Mouse (Mus musculus) liver, postnatal 0 days (tissue): ENCODE measurements around the gene Miox.

Experiments
- CTCF ChIP-seq: sonication (generic); IDR thresholded peaks from 2 replicates; pipeline ENCODE4 v1.5.1; 2016; ENCODE audit warnings: antibody characterized with exemption, low read depth
- EP300 ChIP-seq: IDR thresholded peaks from 2 replicates; pipeline ENCODE4 v1.6.1; 2016; ENCODE audit warnings: antibody characterized with exemption, low read depth, mild to moderate bottlenecking

DNA sequence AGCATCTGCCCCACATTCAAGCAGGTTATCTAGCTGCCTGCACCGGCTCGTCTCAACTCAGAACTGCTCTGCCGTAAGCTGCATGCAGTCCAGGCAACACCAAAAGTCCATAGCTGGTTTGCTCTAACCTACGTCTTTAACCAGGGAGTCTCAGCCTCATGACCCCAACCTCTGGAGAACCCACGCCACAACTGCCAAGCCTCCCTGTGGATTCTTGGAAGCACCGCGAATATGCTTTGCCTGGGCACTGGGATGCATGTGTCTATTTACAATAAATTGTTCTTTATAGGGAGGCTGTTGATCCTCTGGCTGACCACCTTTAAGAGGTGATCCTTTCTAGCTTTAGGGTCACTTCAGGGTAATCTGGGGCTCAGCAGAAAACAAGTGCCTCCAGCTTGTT lies 38.3 kb downstream of the Miox start:
- no peak for TF ChIP-seq CTCF
- no peak for TF ChIP-seq EP300
